Mouse (Mus musculus) kidney, adult 2 months (tissue): ENCODE results near the gene Jak3.

Experiments used
- CTCF ChIP-seq: fragments of 200-500 bp; conservative IDR thresholded peaks from 2 replicates; pipeline ENCODE4 v1.5.1; 2011; ENCODE audit warnings: low read depth, mild to moderate bottlenecking, control low read depth, low read length, moderate library complexity, mixed read lengths; ENCODE audit not compliant: insufficient read depth, insufficient read length
- POLR2A ChIP-seq: fragments of 200-500 bp; IDR thresholded peaks from one replicate; pipeline ENCODE4 v1.6.1; 2011; ENCODE audit warnings: low read depth, low read length, control low read depth

GRCm38 (mm10) chr8:71627265-71628099 lies 48.6 kb upstream of the Jak3 start:
- TF ChIP-seq CTCF (no peak), POLR2A (no peak)
